Mouse (Mus musculus) G1E (cell line): ENCODE data around the gene Ank. TPM values are rescaled to one million over a fixed set of nuclear protein-coding genes. Genes with fewer than 3 reads are reported as not detected.

Experiments used
- ATAC-seq: 2 replicates; pipeline ENCODE4 v1.8.0; 2016; ENCODE audit warnings: mild to moderate bottlenecking; ENCODE audit not compliant: insufficient number of reproducible peaks, poor library complexity, low FRiP score, severe bottlenecking; ENCODE audit errors: extremely low read depth
- DNase-seq: peaks from one replicate; pipeline ENCODE4 v3.0.0; 2012; ENCODE audit warnings: low spot score
- H3K27me3 ChIP-seq: 2 replicates; pipeline ENCODE4 v1.6.1; 2012; ENCODE audit warnings: mild to moderate bottlenecking, low read length, inconsistent platforms; ENCODE audit not compliant: insufficient read depth
- H3K36me3 ChIP-seq: replicated peaks from 2 replicates; pipeline ENCODE3; 2012; ENCODE audit warnings: mild to moderate bottlenecking, inconsistent platforms
- H3K4me1 ChIP-seq: 2 replicates; pipeline ENCODE4 v1.6.1; 2012; ENCODE audit warnings: low read depth, low read length, inconsistent platforms, mixed read lengths; ENCODE audit not compliant: insufficient read depth
- H3K4me3 ChIP-seq: 2 replicates; pipeline ENCODE4 v1.5.1; 2012; ENCODE audit warnings: low read depth, mild to moderate bottlenecking, inconsistent platforms, low read length, moderate library complexity, mixed read lengths
- H3K9me3 ChIP-seq: replicated peaks from 2 replicates; pipeline ENCODE4 v1.6.1; 2012; ENCODE audit warnings: inconsistent platforms
- CTCF ChIP-seq: IDR thresholded peaks from 2 replicates; pipeline ENCODE4 v1.5.1; 2012; ENCODE audit warnings: low read depth, low read length, inconsistent platforms, mixed read lengths
- GATA1 ChIP-seq: IDR thresholded peaks from 2 replicates; pipeline ENCODE4 v1.6.1; 2012; ENCODE audit warnings: borderline replicate concordance, low read length, inconsistent platforms, mixed read lengths
- GATA2 ChIP-seq: IDR thresholded peaks from 2 replicates; pipeline ENCODE4 v1.6.1; 2012; ENCODE audit warnings: low read depth, low read length, inconsistent platforms, borderline replicate concordance
- POLR2AphosphoS5 ChIP-seq: IDR thresholded peaks from 2 replicates; pipeline ENCODE4 v1.6.1; 2012; ENCODE audit warnings: low read depth, low read length, inconsistent platforms; ENCODE audit not compliant: insufficient replicate concordance
- TAL1 ChIP-seq: conservative IDR thresholded peaks from 2 replicates; pipeline ENCODE4 v1.6.1; 2012; ENCODE audit warnings: low read depth, low read length, inconsistent platforms, mixed read lengths
- polyA plus RNA-seq: library from polyadenylated mRNA; stranded (reverse); fragments of >175 nt; gene quantifications from 2 replicates; pipeline ENCODE4 v1.2.3, GENCODE M21; 2012
- total RNA-seq, 2 experiments: library from RNA; stranded (forward) in 1 of 2; stranded (reverse) in 1 of 2; fragments of 200-1000 nt in 1 of 2; fragments of >200 nt in 1 of 2; fragmentation: Nextera tagmentation in 1 of 2; gene quantifications; 2 replicates each; pipeline ENCODE4 v1.2.3; 2014 to 2017

Gene Ank
- total and polyA plus RNA-seq, 3 experiments: 37.0 to 145 (median 39.2) TPM

- no peaks in the 10 kb centered on the region for H3K9me3 ChIP-seq
- DNase-seq (no peak), ATAC-seq (no peak)
- no peak overlapping the region for H3K4me3 ChIP-seq
- H3K27me3 ChIP-seq: peaks cover 10% of the 10 kb centered on the region; the same call in 1 of the 2 replicates
- no peaks in the 10 kb centered on the region for H3K36me3 ChIP-seq
- no peak for TF ChIP-seq TAL1
- no peak for TF ChIP-seq GATA2
- TF ChIP-seq GATA1: no peak
- no peak for TF ChIP-seq CTCF
- TF ChIP-seq POLR2AphosphoS5: no peak
- H3K4me1 ChIP-seq: no peaks in the 10 kb centered on the region
These were observed 31.1 kb upstream of the Ank start for GRCm38 (mm10) chr15:27435409-27435808.

- peaks cover 16% of the 10 kb centered on the region; the same call in 1 of the 2 replicates for H3K27me3 ChIP-seq
- no peak for DNase-seq
- no peaks in the 10 kb centered on the region for H3K36me3 ChIP-seq
- TF ChIP-seq GATA2 (no peak), POLR2AphosphoS5 (no peak)
- no peak for ATAC-seq
- no peak overlapping the region for H3K4me3 ChIP-seq
- no peaks in the 10 kb centered on the region for H3K4me1 ChIP-seq
- no peaks in the 10 kb centered on the region for H3K9me3 ChIP-seq
These were observed 30.3 kb upstream of the Ank start for GRCm38 (mm10) chr15:27436194-27436593.

- H3K4me1 ChIP-seq: no peaks in the 10 kb centered on the region
- peaks cover 20% of the 10 kb centered on the region for H3K27me3 ChIP-seq
- no peaks in the 10 kb centered on the region for H3K9me3 ChIP-seq
- H3K36me3 ChIP-seq: no peaks in the 10 kb centered on the region
- H3K4me3 ChIP-seq: no peak overlapping the region
- TF ChIP-seq GATA1 (no peak), TAL1 (no peak), POLR2AphosphoS5 (no peak), CTCF (no peak), GATA2 (no peak)
- ATAC-seq (no peak), DNase-seq (no peak)
These were observed 25.4 kb upstream of the Ank start for GRCm38 (mm10) chr15:27441053-27441452.

GRCm38 (mm10) chr15:27441529-27441928 is 24.9 kb upstream of the Ank start:
- Histone ChIP-seq H3K9me3 (no peaks in the 10 kb centered on the region), H3K4me3 (no peak overlapping the region), H3K4me1 (no peaks in the 10 kb centered on the region), H3K27me3 (peaks cover 20% of the 10 kb centered on the region), H3K36me3 (no peaks in the 10 kb centered on the region)
- TF ChIP-seq CTCF: no peak
- no peak for TF ChIP-seq GATA1
- no peak for TF ChIP-seq GATA2
- no peak for TF ChIP-seq TAL1
- ATAC-seq (no peak), DNase-seq (no peak)

GRCm38 (mm10) chr15:27441951-27442350 is 24.5 kb upstream of the Ank start:
- Histone ChIP-seq H3K4me3 (no peak overlapping the region), H3K36me3 (no peaks in the 10 kb centered on the region), H3K27me3 (peaks cover 18% of the 10 kb centered on the region), H3K4me1 (no peaks in the 10 kb centered on the region), H3K9me3 (no peaks in the 10 kb centered on the region)
- ATAC-seq (no peak), DNase-seq (no peak)
- TF ChIP-seq POLR2AphosphoS5 (no peak), GATA1 (no peak), GATA2 (no peak), TAL1 (no peak), CTCF (no peak)

- TF ChIP-seq GATA2: no peak
- no peak for TF ChIP-seq TAL1
- no peak for TF ChIP-seq GATA1
- TF ChIP-seq POLR2AphosphoS5: no peak
- no peak for TF ChIP-seq CTCF
- ATAC-seq (no peak), DNase-seq (no peak)
- H3K4me3 ChIP-seq: no peak overlapping the region
- H3K36me3 ChIP-seq: no peaks in the 10 kb centered on the region
- H3K27me3 ChIP-seq: peaks cover 16% of the 10 kb centered on the region
- H3K9me3 ChIP-seq: no peaks in the 10 kb centered on the region
- no peaks in the 10 kb centered on the region for H3K4me1 ChIP-seq
These were observed 21.6 kb upstream of the Ank start for GRCm38 (mm10) chr15:27444772-27445347.
